Mouse (Mus musculus): Measurements from ENCODE around the gene Gm20605.

- TF ChIP-seq POLR2A (IDR thresholded peaks at IDR 0.05; ENCODE audit: low read depth, low read length): no peak
- no peak for TF ChIP-seq CTCF (conservative IDR thresholded peaks at IDR 0.05; ENCODE audit: insufficient read depth, insufficient read length, low read depth, low read length)
These were observed 27.6 kb upstream of the Gm20605 start for GRCm38 (mm10) chr5:137601365-137601729.
